Comparison of ENCODE assay signal across 8 mouse cellular contexts in genomic region chr12:28804558-28805481, GRCm38 (mm10). TPM values are rescaled to one million over a fixed set of nuclear protein-coding genes. Genes with fewer than 3 reads are reported as not detected.
DNase-seq lines count a peak whose midpoint lies in the region; ATAC-seq lines count a peak whose summit lies in the region.

No protein-coding gene starts in this region.

- H3K36me3 ChIP-seq in hindbrain, embryonic 12.5 days: no peaks in the 10 kb centered on the region
- no peaks in the 10 kb centered on the region for H3K36me3 ChIP-seq in kidney, embryonic 16.5 days (ENCODE audit: insufficient read depth, low read length)

- peaks cover 29% of the 10 kb centered on the region for H3K4me1 ChIP-seq in hindbrain, embryonic 12.5 days
- peaks cover 17% of the 10 kb centered on the region for H3K4me1 ChIP-seq in kidney, embryonic 16.5 days (ENCODE audit: insufficient read depth, low read length)

- no peak overlapping the region for H3K4me2 ChIP-seq in hindbrain, embryonic 12.5 days (replicated peaks)
- no peak overlapping the region for H3K4me2 ChIP-seq in kidney, embryonic 16.5 days (replicated peaks; ENCODE audit: low read depth, low read length)

- H3K4me3 ChIP-seq in hindbrain, embryonic 12.5 days: no peak overlapping the region
- no peak overlapping the region for H3K4me3 ChIP-seq in kidney, embryonic 16.5 days (ENCODE audit: low read length)

- WGBS in hindbrain, embryonic 12.5 days: 62% methylated on average over 3 of the region's 3 CpGs
- WGBS in kidney, embryonic 16.5 days: 67% methylated on average over 3 of the region's 3 CpGs

- no peak overlapping the region for H3K9ac ChIP-seq in hindbrain, embryonic 12.5 days
- H3K9ac ChIP-seq in kidney, embryonic 16.5 days (replicated peaks; ENCODE audit: low read length): no peak overlapping the region

- ATAC-seq in hindbrain, embryonic 12.5 days (ENCODE audit: low FRiP score): 0 out of 2 replicates have a peak, but pooled peaks have one; percentile 27
- ATAC-seq in kidney, embryonic 16.5 days (ENCODE audit: low FRiP score, low TSS enrichment): no peak

- no peaks in the 10 kb centered on the region for H3K9me3 ChIP-seq in hindbrain, embryonic 12.5 days (replicated peaks)
- H3K9me3 ChIP-seq in kidney, embryonic 16.5 days (ENCODE audit: low read length): no peaks in the 10 kb centered on the region

- H3K27me3 ChIP-seq in hindbrain, embryonic 12.5 days: no peaks in the 10 kb centered on the region
- no peaks in the 10 kb centered on the region for H3K27me3 ChIP-seq in kidney, embryonic 16.5 days (ENCODE audit: insufficient read depth, low read length)

- H3K27ac ChIP-seq in hindbrain, embryonic 12.5 days: 0 out of 2 replicates have a peak overlapping the region, but pooled peaks have one; percentile 4
- no peak overlapping the region for H3K27ac ChIP-seq in kidney, embryonic 16.5 days (ENCODE audit: low read length)

- DNase-seq in retina, postnatal 1 day: peak; percentile 43
- no peak for DNase-seq in retina, embryonic 14.5 days (ENCODE audit: low spot score)
- peak; percentile 91 for DNase-seq in c-Kit-positive CD71-positive TER-119-positive erythroid progenitor cells, embryonic 14.5 days (ENCODE audit: low spot score)
- peak; percentile 23 for DNase-seq in lung, postnatal 14 days
- DNase-seq in right cerebral cortex, postnatal 4 days: no peak
- DNase-seq in left cerebral cortex, adult 18-20 months (ENCODE audit: low spot score in 2 of 2): no peak

RNA-seq across cellular contexts. Expression of gene Eipr1, which starts 53.2 kb away (rescaled TPM):
- polyA plus RNA-seq in hindbrain, embryonic 12.5 days (2016; fragmentation: Nextera tagmentation; extraction: Ambion mirVana): 48.9 and 49.6 TPM in 2 replicates
- 10 to 100 TPM; 60.2 to 66.6 TPM for total RNA-seq in left cerebral cortex, adult 18-20 months (2021)
- polyA plus RNA-seq in kidney, embryonic 16.5 days (2015; fragmentation: Nextera tagmentation; extraction: Ambion mirVana): 41.4 and 43.5 TPM in 2 replicates

RNA-seq across cellular contexts. Expression of gene Trappc12, which starts 54.5 kb away (rescaled TPM):
- 42.1 and 43.2 TPM in 2 replicates for polyA plus RNA-seq in hindbrain, embryonic 12.5 days (2016; fragmentation: Nextera tagmentation; extraction: Ambion mirVana)
- total RNA-seq in left cerebral cortex, adult 18-20 months (2021): 10 to 100 TPM; 63.4 to 64.4 TPM
- polyA plus RNA-seq in kidney, embryonic 16.5 days (2015; fragmentation: Nextera tagmentation; extraction: Ambion mirVana): 45.5 and 49.1 TPM in 2 replicates

Comparison
In these comparisons a context has a peak if more than half of its experiments do, and no peak if none do; other contexts are left out.
1. DNase-seq: peak in retina, postnatal 1 day (single experiment), c-Kit-positive CD71-positive TER-119-positive erythroid progenitor cells, embryonic 14.5 days (single experiment) and lung, postnatal 14 days (single experiment); none in retina, embryonic 14.5 days (single experiment), right cerebral cortex, postnatal 4 days (single experiment) and left cerebral cortex, adult 18-20 months (0 of 2).